Mouse (Mus musculus): ENCODE measurements around the gene St6galnac3.
"Not testable (repeated sequence)": the region's sequence is repeated elsewhere in the genome, so short reads cannot be mapped to it uniquely, and the experiment has no call there.

St6galnac3 gene

GRCm38 (mm10) chr3:153414132-153414531, 310.8 kb downstream of the St6galnac3 start:
- no peak for DNase-seq (ENCODE audit: low read depth, low spot score)

- no peak for DNase-seq (ENCODE audit: low read depth, low spot score)
These were observed 315.7 kb downstream of the St6galnac3 start for GRCm38 (mm10) chr3:153409286-153409685.

GRCm38 (mm10) chr3:153408361-153408760, 316.6 kb downstream of the St6galnac3 start:
- no peak for DNase-seq (ENCODE audit: low read depth, low spot score)

- DNase-seq (ENCODE audit: low read depth, low spot score), result no peak
These were observed 317.3 kb downstream of the St6galnac3 start for GRCm38 (mm10) chr3:153407698-153408097.

- no peak for DNase-seq (ENCODE audit: low read depth, low spot score)
These were observed 318.1 kb downstream of the St6galnac3 start for GRCm38 (mm10) chr3:153406858-153407257.

GRCm38 (mm10) chr3:153406220-153406619, 318.8 kb downstream of the St6galnac3 start:
- no peak for DNase-seq (ENCODE audit: low read depth, low spot score)

GRCm38 (mm10) chr3:153405643-153406042, 319.3 kb downstream of the St6galnac3 start:
- DNase-seq (ENCODE audit: low read depth, low spot score), result no peak

GRCm38 (mm10) chr3:153400259-153400658, 324.7 kb downstream of the St6galnac3 start:
- DNase-seq (ENCODE audit: low read depth, low spot score), result no peak

- no peak for DNase-seq (ENCODE audit: low read depth, low spot score)
These were observed 325.4 kb downstream of the St6galnac3 start for GRCm38 (mm10) chr3:153399574-153399973.

- DNase-seq (ENCODE audit: low read depth, low spot score), result no peak
These were observed 327.2 kb downstream of the St6galnac3 start for GRCm38 (mm10) chr3:153397726-153398125.

- no peak for DNase-seq (ENCODE audit: low read depth, low spot score)
These were observed 328.5 kb downstream of the St6galnac3 start for GRCm38 (mm10) chr3:153396375-153397068.

- DNase-seq (ENCODE audit: low read depth, low spot score), result no peak
These were observed 329.6 kb downstream of the St6galnac3 start for GRCm38 (mm10) chr3:153395351-153395750.

- DNase-seq (ENCODE audit: low read depth, low spot score), result no peak
These were observed 330.2 kb downstream of the St6galnac3 start for GRCm38 (mm10) chr3:153394751-153395150.

GRCm38 (mm10) chr3:153394224-153394623, 330.8 kb downstream of the St6galnac3 start:
- no peak for DNase-seq (ENCODE audit: low read depth, low spot score)

GRCm38 (mm10) chr3:153391451-153391850, 333.5 kb downstream of the St6galnac3 start:
- not testable (repeated sequence) for DNase-seq (ENCODE audit: low read depth, low spot score)

- DNase-seq (ENCODE audit: low read depth, low spot score), result not testable (repeated sequence)
These were observed 340.3 kb downstream of the St6galnac3 start for GRCm38 (mm10) chr3:153384651-153385050.

- DNase-seq (ENCODE audit: low read depth, low spot score), result no peak
These were observed 341.3 kb downstream of the St6galnac3 start for GRCm38 (mm10) chr3:153383656-153384055.

GRCm38 (mm10) chr3:153365057-153365755, 359.8 kb downstream of the St6galnac3 start:
- DNase-seq (ENCODE audit: low read depth, low spot score), result no peak

- DNase-seq (ENCODE audit: low read depth, low spot score), result no peak
These were observed 360.6 kb downstream of the St6galnac3 start for GRCm38 (mm10) chr3:153364366-153364765.

GRCm38 (mm10) chr3:153359966-153360365, 365.0 kb downstream of the St6galnac3 start:
- no peak for DNase-seq (ENCODE audit: low read depth, low spot score)

- DNase-seq (ENCODE audit: low read depth, low spot score), result no peak
These were observed 368.9 kb downstream of the St6galnac3 start for GRCm38 (mm10) chr3:153356071-153356470.

GRCm38 (mm10) chr3:153354988-153355297, 370.0 kb downstream of the St6galnac3 start:
- no peak for DNase-seq (ENCODE audit: low read depth, low spot score)

Data from retina, adult 2 months (tissue).